Mouse (Mus musculus) kidney, adult 10 weeks (tissue): ENCODE data around the gene B3glct. TPM values are rescaled to one million over a fixed set of nuclear protein-coding genes. Genes with fewer than 3 reads are reported as not detected.

Experiments
- polyA plus RNA-seq: library from polyadenylated mRNA; stranded (reverse); fragments of 350-450 nt; fragmentation: Illumina TruSeq; extraction: RNeasy Lipid Tissue Mini Kit (QIAGEN cat#74804); gene quantifications from one replicate; pipeline ENCODE4 v1.2.3, GENCODE M21; 2014; ENCODE audit warnings: low read depth, low replicate concordance

Gene B3glct
- polyA plus RNA-seq, result 14.6 TPM

DNA sequence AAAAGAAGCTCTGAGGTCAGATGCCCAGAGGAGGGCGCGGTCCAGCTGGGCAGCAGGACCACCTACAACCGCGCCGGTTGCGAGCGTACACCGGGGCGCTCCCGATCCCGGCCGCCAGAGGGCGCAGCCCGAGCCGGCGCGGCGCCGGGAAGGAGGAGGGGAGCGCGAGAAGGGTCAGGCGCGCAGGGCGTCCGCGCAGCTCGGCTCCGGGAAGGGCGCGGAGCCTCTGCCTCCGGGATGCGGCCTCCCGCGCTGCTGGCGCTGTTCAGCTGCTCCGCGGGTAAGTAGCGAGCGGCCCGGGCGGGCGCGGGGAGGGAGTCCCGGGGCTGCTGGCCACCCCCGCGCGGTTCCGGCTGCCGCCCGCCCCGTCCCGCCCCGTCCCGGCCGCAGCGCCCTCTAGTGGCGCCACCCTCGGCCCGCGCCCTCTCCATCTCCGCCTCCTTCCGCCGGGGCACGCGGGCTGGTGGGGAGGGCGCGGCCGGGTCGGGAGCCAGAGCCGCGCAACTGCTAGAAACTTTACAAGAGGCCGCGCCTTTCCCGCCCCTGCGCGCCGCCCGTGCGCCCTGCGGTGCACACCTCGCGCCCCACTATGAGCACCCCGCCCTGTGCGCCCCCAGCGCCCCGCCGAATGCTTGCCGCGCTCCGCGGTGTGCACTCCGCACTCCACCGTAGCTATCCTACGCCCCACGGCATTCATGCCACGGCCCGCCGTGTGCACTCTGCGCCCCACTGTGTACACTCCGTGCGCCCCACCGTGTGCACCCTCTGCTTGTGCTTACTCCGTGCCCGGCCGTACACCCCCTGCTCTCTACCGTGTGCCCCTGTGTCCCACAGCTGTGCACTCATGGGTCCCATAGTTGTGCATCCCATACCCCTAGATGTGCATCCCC is at the start of gene B3glct:
Gene B3glct (plus strand): TSS at position 131 of the 890 bp plus-strand sequence.

DNA sequence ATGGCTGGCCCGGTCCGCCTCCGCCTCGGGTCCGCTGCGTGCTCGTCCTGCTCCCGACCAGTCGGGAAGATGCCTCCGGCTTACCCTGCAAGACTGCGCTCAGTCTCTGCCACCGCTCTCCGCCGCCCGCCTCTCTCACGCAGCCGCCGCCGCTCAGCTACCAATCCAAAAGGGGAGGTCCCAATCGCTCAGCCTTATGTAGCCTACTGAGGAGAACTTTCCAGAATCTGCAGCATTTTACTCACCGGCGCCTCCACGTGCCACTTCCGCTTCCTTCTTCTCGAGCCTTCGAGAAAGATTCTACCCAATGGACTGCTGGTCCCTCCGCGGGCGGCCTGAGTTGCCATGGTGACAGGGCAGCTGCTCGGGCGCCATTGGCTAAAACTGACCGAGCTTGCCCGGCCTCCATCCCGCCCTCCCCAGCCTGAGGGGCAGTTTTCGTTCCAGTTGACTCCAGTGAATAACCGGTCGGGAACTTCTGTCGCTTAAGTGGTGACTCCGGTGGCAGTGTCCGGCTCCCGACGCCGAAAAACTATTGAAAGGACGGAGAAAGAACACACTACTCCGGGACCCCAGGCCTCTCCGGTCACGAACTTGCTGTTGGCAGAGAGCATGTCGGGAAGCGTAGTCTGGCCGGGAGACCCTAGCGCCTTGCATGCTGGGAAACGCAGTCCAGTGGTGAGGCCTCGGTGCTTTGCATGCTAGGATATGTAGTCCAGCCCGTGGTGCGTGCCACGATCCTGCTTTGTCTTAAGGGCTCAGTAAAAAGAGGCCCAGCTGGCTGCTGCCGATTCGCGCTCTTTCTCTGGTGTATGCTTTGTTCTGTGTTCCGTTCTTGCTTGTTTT is 41.7 kb upstream of the B3glct start, which contains the start of gene Hsph1:
Gene Hsph1 (minus strand): TSS at position 302 of the 846 bp plus-strand sequence.

Other genes with a start within 250 kb of the B3glct start
- not detected for gene Tex26, start 238.6 kb upstream of the B3glct start, polyA plus RNA-seq
- not detected for gene Wdr95, start 149.6 kb upstream of the B3glct start, polyA plus RNA-seq
- 279 TPM for gene Hsph1, start 41.9 kb upstream of the B3glct start, polyA plus RNA-seq